Mouse (Mus musculus): ENCODE results near the gene Olfr399.

DNA sequence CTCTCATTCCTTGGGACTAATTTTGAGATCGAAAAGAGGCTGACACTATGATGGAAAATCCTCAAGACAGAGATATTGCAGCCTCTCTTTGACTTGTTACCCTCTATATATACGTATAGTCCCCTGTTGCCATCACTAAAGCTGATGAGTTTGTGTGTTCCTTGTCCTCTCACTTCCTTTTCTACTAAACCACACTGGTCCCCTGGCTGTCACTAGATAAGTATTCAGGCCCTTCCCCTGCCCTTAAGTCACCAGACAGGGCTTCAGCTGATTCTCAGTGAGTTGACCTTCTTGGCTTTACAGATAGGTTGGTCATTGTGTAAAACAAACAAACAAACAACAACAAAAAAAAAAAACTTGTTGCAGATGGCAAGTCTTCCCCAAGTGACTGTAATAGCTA lies 45.1 kb upstream of the Olfr399 start:
- TF ChIP-seq POLR2A (IDR thresholded peaks at IDR 0.05; ENCODE audit: borderline replicate concordance, low read depth, low read length) = no peak
- TF ChIP-seq CTCF (IDR thresholded peaks at IDR 0.05; ENCODE audit: low read depth, low read length) = no peak

Data from bone marrow macrophage, adult 2 months (primary cell).